Mouse (Mus musculus): ENCODE data around the gene Arrdc2.

GRCm38 (mm10) chr8:70812885-70813284 lies 26.6 kb downstream of the Arrdc2 start:
- TF ChIP-seq POLR2A (IDR thresholded peaks at IDR 0.05; ENCODE audit: control insufficient read depth, low read depth, low read length), result no peak
- no peak for TF ChIP-seq CTCF (IDR thresholded peaks at IDR 0.05; ENCODE audit: control insufficient read depth, insufficient read depth, insufficient replicate concordance, low read depth, low read length)
